Mouse (Mus musculus): ENCODE data around the gene Apba3.
A peak's percentile ranks its signal among the peaks of the same experiment; 100 is the strongest.

The Apba3 gene

DNA sequence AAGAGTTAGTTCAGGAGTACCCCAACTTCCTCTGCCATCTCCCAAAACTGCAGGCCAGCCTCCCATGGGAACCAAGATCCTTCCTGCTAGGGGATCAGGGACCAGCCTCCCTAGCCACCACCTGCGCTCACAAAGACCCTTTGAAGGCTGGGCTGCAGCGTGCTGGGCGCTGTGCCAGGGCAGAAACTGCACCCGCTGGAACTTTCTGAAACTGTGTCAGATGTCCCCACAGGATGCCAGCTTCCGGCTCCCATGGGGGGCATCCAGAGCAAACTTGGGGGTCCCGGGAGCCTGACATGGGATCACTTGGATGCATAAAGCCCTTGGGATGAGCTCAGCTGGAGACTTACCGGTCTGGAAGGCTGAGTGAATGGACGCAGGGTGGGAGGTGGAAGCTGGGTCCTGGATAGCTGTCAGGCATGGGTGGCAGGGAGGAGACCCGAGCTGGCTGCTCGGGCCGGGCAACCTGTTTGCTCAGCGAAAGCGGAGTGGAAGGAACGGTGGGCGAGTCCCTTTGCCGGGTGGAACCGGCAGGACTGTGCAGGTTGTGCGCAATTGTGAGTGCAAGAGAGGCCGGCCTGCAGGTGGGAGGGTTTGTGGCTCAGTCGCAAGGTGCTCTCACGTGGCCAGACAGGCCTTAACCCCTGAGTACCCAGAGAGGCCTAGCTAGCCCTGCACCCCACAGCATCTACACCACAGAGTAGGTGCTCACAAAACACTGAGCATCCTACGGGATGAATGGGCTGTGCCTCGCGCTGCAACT, 24.1 kb downstream of the Apba3 start:
- no peak for DNase-seq (ENCODE audit: low spot score in 2 of 2)

DNA sequence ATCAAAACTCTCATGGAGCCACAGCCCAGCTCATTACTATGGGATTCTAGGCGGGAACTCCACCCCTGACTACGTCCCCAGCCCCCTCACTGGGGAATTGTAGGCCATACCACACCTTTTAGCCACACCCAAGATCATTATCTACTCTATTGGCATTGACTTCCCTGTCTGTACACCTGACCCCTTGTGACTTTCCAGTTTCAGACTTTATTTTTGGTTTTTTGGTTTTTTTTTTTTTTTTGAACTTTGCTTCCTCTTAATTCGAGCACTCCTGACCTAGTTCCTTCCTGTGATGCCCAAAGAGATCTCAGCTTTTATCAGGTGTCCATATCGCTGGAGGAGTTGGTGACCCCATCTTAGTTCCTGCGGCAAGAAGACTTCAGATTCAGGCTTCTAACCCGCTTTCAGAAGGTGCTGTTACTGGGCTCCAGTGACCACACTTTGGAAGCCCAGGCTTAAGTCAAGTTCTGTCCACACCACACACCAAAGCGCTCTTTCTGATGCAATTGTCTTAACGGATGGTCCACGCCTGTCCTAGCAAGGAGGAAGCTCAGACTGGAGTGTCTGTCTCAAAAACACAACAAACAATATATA, 24.8 kb downstream of the Apba3 start, which contains the start of gene Tjp3:
Gene Tjp3 (minus strand): TSS at position 71 of the 594 bp plus-strand sequence.
- DNase-seq (ENCODE audit: low spot score in 2 of 2), result no peak

DNA sequence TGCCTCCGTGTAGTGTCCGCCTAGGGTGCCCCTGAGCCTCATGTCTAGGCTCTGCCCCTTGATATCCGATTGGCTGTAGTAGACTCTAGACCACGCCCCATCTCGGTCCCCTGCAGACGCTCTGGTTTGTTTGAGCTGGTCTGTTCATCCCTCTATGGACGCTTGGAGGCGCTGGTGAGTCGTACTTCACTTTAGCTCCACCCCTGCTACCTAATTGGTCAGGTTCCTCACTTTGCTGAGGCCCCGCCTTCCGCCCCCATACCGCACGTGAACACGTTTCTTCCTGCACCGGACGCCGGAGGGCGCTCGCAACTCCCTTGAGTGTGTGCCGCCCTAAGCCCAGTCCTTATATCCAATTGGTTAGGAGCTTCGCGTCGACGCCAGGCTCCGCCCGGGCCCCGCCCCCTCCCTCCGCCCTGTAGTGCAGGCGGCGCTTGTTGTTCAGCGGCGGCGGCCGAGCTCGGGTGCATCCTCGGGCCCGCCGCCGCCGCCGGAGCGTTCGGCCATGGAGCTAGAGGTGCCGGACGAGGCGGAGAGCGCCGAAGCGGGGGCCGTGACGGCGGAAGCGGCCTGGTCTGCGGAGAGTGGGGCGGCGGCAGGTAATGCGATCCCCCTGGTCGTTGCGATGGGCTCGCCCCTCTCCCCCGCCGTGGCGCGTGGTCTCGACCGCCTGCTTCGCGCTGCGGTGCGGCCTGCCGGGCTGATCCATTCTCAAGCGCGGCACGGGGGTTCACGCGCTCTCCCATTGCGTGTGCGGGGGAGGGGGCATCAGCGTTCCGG, 26.0 kb downstream of the Apba3 start, which contains the start of gene Pip5k1c:
Gene Pip5k1c (plus strand): TSS at position 410 of the 780 bp plus-strand sequence.
- DNase-seq (ENCODE audit: low spot score in 2 of 2), result peak; percentile 97 to 99

DNA sequence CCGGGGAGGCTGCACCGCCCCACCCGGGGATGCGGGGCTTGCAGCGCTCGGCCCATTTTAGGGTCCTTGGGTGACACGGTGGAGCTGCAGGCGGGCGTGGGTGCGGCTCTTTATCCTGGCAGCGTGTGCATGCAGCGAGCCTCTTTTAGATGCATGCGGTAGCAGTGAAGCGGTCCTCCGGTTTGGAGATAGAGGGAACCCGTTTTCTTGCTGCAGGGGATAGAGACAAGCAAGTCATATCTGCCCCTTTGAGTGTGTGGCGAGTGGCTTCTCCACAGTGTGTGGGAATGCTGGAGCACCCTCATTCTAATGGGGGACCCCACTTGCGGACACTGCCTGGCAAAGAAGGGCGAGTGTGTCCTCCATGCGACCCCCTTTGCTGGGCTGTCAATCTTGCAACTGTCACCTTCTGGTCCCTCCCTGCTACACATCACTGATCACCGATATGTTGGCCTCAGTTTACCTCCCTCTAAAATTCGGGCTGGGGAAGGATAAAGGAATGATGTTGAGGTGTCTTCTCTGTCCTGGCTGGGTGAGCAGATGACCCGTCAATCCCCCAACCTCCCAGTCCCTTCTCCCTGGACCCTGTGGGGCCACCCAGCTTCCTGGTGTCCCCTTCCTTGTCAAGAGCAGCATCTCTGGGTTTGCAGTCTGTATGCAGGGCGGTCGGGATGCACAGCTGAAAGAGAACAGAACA, 26.7 kb downstream of the Apba3 start:
- no peak for DNase-seq (ENCODE audit: low spot score in 2 of 2)

DNA sequence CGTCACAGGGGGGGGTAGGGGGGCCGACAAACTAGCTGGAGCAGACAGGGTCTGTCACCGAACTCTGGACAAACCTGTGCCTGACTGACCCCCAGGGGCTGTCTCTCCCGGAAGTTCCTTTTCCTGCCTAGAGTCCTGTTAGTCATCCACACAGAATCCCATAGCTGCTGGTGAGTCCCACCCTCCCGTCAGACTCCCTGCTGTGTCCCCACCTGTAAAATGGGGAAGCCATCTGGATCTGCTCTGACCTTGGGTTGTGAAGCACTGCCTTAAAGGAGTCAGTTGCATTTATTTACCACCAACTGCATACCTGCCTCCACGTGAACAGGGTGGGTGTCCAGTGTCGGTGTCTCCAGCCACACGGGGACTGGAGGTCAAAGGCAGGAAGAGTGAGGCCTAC, 27.7 kb downstream of the Apba3 start:
- no peak for DNase-seq (ENCODE audit: low spot score in 2 of 2)

DNA sequence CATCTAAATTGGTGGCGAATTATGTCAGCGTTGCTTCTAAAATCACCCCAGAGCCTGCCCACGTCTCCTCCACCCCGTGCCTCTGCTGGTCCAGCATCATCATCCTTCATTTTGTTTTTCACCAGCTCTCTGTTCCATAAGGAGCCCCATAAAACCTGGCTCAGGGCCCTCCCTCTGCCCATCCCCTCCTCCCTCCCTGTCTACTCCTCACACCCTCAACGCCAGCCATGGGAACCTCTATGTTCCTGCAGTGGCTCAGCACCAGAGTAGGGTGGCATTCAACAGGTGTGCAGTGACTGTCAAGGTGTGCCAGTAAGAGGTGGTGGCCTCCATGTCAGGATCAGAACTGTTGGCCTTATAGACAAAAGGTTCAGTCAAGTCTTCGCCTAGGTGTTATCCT, 28.4 kb downstream of the Apba3 start:
- no peak for DNase-seq (ENCODE audit: low spot score in 2 of 2)

DNA sequence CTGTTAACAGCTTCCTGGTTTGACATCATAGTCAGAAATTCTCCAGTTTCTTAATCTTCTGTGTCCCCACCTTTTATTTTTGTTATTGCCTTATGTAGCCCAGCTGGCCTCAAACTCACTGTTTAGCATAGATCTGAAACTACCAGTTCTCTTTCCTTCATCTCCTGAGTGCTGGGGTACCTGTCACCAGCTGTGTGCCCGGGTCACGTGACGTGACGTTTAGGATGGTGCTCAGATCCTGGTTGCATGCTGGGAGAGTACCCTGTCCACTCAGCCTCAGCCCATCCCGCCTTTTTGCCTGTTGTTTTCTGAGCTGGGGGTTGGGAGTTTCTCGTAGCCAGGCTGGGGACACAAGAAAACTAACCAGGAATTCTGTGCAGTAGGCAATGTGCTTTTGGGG, 30.5 kb downstream of the Apba3 start:
- no peak for DNase-seq (ENCODE audit: low spot score in 2 of 2)

DNA sequence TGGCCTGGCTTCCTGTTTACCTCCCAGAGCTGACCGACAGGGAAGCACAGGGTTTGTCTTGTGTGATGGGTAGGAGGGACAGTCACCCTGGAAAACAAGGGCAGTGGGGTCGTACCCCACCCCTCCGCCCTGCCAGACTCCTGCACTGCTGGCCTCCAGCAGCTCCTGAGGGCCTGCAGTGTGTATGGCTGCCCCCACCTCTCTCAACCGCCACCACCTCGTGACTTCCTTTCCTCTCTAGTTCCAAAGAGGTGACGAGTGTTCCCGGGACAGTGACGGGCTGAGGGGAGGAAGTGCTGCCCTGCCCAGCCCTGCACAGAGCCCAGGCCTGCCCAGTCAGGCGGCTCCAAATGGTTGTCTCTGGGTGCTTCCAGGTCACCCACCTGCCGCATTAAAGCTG, 31.1 kb downstream of the Apba3 start:
- DNase-seq (ENCODE audit: low spot score in 2 of 2), result no peak

DNA sequence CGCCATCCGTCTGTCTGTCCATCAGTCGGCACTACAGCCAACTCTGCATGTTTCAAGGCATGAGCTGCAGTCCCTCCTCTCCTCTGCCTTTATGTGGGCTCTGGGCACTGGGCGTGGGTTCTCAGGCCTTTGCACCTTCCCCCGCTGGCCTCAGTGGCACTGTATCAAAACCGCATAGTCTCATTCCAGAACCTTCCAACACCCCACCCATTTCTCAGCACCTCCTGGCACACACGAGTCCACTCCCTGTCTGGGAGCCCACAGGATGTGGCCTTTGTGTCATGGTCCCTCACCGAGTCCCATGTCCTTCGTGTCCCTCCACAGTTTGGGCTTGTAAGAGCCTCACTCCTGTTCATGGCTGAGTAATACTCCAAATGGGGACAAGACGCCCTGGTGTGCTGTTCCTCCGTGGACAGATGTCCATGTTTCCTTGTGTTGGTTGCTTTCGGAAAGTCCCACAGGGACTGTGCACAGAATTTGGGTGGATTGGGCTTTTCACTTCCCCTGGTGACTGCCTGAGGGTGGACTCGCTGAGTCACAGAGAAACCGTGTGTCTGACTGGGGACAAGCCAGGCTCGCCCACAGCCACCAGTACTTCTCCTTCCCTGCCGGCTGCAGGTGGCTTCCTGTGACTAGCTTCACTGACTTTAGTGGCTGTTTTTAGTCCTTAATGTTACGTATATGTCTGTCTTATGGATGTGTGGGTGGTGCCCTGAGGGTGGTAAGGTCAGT, 31.8 kb downstream of the Apba3 start:
- no peak for DNase-seq (ENCODE audit: low spot score in 2 of 2)

DNA sequence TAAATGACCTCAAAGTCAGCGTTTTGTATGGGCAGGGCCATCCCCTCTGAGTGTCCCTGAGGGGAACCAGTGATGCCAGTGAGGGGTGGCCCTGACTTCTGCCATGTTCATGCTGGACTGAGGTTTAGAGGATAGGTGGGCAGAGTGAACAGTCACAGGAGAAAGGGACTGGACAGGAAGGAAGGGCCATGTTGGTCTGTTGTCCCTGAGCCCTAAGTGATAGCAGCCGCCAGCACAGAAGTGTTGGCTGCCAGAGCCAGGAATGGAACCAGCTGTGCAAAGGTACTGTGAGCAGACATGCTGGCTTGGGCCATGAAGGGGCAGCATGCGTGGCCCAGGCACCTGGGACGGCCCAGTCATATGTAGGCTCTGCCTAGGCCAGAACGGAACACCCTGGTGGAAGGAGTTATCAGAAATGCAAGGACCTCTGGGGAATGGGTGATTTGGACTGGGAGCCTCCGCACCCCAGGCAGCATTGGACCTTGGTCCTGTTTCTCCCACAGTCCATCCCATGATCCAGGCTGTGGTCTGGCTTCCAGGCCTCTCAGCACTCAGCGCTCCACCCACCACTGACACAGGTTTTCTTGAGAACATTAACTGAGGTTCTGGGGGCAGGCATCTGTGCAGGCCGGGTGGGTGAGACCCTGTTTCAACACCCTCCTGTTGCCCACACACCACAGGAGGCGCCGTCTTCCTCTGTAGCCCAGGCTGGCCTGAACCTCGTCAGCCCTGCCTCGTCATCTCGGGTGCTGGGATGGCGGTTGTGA, 33.0 kb downstream of the Apba3 start:
- no peak for DNase-seq (ENCODE audit: low spot score in 2 of 2)

DNA sequence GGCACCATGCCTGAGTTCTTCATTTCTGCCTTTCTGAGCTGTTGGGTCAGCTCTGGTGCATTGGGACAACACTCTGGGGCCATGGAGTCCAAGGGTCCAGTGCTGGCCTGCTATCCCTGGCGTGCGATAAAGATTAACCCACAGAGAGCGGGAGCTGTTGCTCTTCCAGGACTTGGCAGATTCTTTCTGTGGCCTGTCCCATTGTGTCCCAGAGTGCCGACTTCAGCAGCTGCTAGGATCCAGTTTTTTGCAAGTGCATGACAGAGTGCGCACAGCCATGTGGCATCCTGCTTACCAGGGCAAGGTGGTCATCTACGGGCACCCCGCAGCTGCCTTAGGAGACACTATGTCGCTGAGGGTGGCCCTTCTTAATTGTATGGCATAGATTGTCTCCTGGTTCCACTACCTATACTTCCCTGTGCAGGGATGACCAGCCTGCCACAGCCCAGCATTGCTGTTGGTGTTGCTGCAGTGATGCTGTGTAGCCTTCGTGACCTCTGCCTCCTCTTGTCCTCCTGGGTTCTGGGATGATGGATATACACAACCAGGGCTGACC, 33.7 kb downstream of the Apba3 start:
- DNase-seq (ENCODE audit: low spot score in 2 of 2), result no peak

DNA sequence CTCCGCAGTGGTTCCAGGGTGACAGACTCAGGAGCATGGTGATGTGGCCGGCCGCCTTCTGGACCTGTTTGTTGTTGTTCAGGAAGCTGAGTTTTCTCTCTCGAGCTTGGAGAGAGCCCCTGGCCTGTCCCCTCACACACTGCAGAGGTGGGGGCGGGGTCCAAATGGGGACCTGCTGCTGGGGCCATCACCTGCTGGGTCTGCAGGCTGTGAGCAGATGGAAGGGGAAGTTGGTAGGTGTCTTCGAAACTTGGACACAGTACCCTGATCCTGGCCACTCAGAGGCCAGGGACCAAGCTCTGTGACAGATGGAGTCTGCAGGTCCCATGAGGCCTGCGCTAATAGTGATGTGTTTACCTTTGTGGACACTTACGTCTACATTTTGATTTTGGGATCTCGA, 34.6 kb downstream of the Apba3 start:
- no peak for DNase-seq (ENCODE audit: low spot score in 2 of 2)

DNA sequence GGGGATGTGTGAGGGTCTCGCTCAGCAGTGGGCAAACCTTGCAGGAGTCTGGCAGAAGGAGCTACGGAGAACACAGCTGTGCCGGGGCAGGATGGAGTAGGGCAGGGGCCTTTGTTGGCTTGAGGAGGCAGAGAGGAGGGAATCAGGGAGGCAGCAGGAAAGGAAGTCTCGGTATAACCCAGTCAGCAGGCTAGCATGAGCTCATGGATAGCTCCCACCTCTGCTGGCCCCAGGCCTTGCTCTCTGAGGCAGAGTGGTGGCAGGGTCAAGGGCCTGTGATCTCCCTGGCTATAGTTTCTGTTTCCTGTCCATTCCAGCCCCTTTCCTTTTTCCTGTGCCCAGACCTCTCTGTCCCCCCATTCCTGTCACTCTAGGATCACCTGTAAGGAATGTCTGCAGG, 35.5 kb downstream of the Apba3 start:
- no peak for DNase-seq (ENCODE audit: low spot score in 2 of 2)

DNA sequence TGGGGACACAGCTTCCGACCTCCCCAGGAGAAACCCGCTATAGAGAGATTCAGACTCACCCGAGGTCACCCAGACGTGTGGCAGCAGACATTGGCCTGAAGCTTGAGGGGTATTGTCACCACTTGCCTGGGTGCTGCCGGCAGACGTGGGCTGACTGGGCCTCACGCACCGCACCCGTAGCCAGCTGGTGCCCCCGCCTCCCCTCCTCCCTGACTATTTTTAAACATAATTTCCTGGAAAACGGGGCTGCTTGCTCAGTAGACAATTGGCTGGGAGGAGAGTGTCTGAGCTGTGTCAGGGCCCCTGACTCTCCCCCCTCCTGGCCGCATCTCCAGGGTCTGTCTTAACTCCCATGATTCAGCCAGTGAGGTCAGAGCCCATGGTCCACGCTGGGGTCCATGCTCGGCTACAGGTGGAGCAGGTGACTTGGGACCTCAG, 36.0 kb downstream of the Apba3 start:
- DNase-seq (ENCODE audit: low spot score in 2 of 2), result no peak

DNA sequence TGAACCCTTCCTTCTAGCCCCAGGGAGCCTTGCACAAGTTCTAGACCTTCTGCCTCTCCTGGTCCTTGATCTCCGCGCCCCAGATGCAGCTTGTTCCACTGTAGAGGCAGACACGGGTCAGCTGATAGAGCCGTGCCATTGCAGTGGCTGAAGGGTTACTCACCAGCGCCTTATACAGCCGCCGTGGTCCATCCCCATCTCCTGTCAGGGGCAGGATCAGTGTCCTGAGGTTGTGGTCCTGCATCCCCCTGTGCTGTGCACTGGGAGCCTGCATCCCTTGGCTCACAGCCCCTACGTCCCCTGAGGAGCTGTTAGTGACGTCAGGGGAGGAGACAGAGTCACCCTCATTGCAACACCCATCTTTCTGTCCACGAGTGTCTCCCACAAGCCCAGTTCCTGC, 36.5 kb downstream of the Apba3 start:
- no peak for DNase-seq (ENCODE audit: low spot score in 2 of 2)

DNA sequence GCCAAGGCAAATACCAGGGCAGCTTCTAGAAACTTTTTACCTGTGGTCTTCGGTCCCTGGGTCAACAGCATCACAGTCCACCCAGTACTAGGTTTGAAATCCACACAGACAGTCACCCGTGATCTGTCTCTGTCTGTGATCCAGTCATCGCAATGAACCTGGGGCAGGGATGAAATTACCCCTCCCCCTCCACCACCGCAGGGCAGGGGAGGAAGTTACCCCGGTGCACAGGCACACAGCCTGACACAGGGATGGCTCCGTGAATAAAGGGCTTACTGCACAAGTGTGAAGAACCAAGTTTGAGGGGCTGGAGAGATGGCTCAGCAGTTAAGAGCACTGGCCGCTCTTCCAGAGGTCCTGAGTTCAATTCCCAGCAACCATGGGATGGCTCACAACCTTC, 37.0 kb downstream of the Apba3 start:
- no peak for DNase-seq (ENCODE audit: low spot score in 2 of 2)

DNA sequence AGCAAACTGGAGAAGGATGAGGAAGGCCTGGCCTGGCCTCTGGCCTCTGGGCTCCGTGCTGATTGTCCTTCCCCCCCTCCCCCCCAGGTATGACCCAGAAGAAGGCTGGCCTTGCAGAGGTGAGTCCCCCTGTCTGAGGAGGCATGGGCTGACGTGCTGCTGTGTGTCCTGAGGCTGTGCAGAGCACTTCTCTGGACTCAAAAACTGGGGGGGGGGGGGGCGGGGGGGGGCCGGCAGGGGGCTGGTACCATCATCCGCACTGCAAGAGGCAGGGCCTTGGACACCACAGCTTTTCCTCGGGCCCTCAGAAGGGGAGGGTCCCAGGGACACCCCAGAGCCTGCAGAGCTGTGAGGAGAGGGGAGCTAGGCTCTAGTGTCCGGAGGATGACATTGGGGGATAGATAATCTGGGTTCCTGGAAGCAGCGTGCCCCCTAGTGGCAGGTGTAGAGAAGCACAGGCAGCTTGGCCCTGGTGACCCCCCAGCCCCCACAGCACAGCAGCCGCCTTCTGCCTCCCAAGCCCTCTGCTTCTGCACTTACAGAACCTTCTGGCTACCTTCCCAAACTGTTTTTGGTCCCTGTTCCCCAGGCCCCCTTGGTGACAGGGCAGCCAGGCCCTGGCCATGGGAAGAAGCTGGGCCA, 38.0 kb downstream of the Apba3 start:
- peak in 1 of 2 experiments; percentile 58 for DNase-seq (ENCODE audit: low spot score in 2 of 2)

DNA sequence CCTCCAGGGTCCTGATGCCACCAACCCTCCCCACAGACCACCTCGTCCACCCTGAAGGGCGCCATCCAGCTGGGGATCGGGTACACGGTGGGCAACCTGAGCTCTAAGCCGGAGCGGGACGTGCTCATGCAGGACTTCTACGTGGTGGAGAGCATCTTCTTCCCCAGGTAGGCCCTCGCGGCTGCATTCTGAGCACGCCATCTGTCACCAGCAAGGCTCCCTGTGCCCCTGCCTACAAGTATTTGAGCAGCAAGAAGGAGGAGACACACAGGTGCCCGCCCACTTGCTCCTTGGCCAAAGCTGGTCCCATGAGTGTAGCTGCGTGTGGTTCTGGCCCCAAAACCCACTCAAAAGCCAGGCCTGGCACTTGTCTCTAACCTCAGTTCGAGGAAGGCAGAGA, 38.9 kb downstream of the Apba3 start:
- no peak for DNase-seq (ENCODE audit: low spot score in 2 of 2)

DNA sequence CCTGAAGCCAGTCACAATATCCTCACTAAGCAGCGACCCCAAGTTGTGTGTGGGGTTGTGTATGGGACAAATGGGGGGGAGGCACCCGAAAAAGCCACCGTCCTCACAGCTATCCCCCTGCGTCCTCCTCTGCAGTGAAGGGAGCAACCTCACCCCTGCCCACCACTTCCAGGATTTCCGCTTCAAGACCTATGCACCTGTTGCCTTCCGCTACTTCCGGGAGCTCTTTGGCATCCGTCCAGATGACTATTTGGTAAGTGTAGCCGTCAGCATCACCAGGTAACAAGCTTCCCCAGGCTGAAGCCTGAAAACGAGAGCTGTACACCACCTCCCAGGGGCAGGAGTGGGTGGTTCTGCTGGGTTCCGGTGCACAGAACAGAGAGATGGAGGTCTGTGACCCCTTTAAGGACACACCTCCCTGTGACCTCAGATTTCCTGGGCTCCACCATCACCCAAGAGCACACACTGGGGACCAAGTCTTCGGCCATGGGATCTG, 39.5 kb downstream of the Apba3 start:
- no peak for DNase-seq (ENCODE audit: low spot score in 2 of 2)
